Comparison of ENCODE assay signal across 7 mouse cellular contexts in genomic region chr15:103183135-103183534, GRCm38 (mm10). TPM values are rescaled to one million over a fixed set of nuclear protein-coding genes. Genes with fewer than 3 reads are reported as not detected.
DNase-seq lines count a peak whose midpoint lies in the region; ATAC-seq lines count a peak whose summit lies in the region.

No protein-coding gene starts in this region.

- peaks cover 42% of the 10 kb centered on the region for H3K27me3 ChIP-seq in heart, embryonic 12.5 days (replicated peaks)

- H3K27ac ChIP-seq in heart, embryonic 12.5 days (ENCODE audit: poor library complexity, severe bottlenecking), result no peak overlapping the region

- H3K9me3 ChIP-seq in heart, embryonic 12.5 days (replicated peaks), result no peaks in the 10 kb centered on the region

- peak; percentile 64 for DNase-seq in MN1 (ENCODE audit: low spot score)
- DNase-seq in embryo, embryonic 11.5 days (ENCODE audit: low read depth, low spot score), result peak; percentile 72
- peak; percentile 85 for DNase-seq in kidney, postnatal 10 days
- peak; percentile 67 for DNase-seq in lung, postnatal 14 days
- DNase-seq in right cerebral cortex, adult 18-20 months, result peak; percentile 62

- no peaks in the 10 kb centered on the region for H3K36me3 ChIP-seq in heart, embryonic 12.5 days

- peak overlapping the region; percentile 54; the same call in 1 of the 2 replicates for H3K9ac ChIP-seq in heart, embryonic 12.5 days

- peak; percentile 60 for ATAC-seq in CD4-positive, CD25-positive, alpha-beta regulatory T cell, adult 4 months
- ATAC-seq in heart, embryonic 12.5 days (ENCODE audit: insufficient number of reproducible peaks, low FRiP score), result 0 out of 2 replicates have a peak, but pooled peaks have one; percentile 10

- peaks cover 18% of the 10 kb centered on the region for H3K4me1 ChIP-seq in heart, embryonic 12.5 days (replicated peaks)

- H3K4me2 ChIP-seq in heart, embryonic 12.5 days, result peak overlapping the region; percentile 84

- peak overlapping the region; percentile 51 for H3K4me3 ChIP-seq in heart, embryonic 12.5 days

- WGBS in heart, embryonic 12.5 days, result under 1% methylated on average over 21 of the region's 21 CpGs

RNA-seq across cellular contexts. Expression of gene Smug1, which starts 16.2 kb away (rescaled TPM):
- polyA plus RNA-seq in CD4-positive, CD25-positive, alpha-beta regulatory T cell, adult 4 months (2017; shearing (Covaris generic)), result 1 to 10 TPM; 6.0 to 8.1 TPM
- 17.1 and 17.4 TPM in 2 replicates for polyA plus RNA-seq in heart, embryonic 12.5 days (2016; fragmentation: Nextera tagmentation; extraction: Ambion mirVana)

RNA-seq across cellular contexts. Expression of gene Cbx5, which starts 56.5 kb away (rescaled TPM):
- 10 to 100 TPM; 20.0 to 24.9 TPM for polyA plus RNA-seq in CD4-positive, CD25-positive, alpha-beta regulatory T cell, adult 4 months (2017; shearing (Covaris generic))
- 150 and 164 TPM in 2 replicates for polyA plus RNA-seq in heart, embryonic 12.5 days (2016; fragmentation: Nextera tagmentation; extraction: Ambion mirVana)

RNA-seq across cellular contexts. Expression of gene Hnrnpa1, which starts 57.1 kb away (rescaled TPM):
- 100 to 1,000 TPM; 322 to 361 TPM for polyA plus RNA-seq in CD4-positive, CD25-positive, alpha-beta regulatory T cell, adult 4 months (2017; shearing (Covaris generic))
- 554 and 557 TPM in 2 replicates for polyA plus RNA-seq in heart, embryonic 12.5 days (2016; fragmentation: Nextera tagmentation; extraction: Ambion mirVana)
